Mouse (Mus musculus) megakaryocyte, adult 5-6 weeks (primary cell): ENCODE measurements around the gene Shh. TPM values are rescaled to one million over a fixed set of nuclear protein-coding genes. Genes with fewer than 3 reads are reported as not detected.

Source experiments
- total RNA-seq, 2 experiments: library from RNA; stranded (forward) in 1 of 2; stranded (reverse) in 1 of 2; fragments of 153-499, 151-499 nt in 1 of 2; fragments of 221-1000, 200-1000 nt in 1 of 2; gene quantifications; 2 replicates each; pipeline versions ENCODE4 v1.2.3 to v1.2.4; 2015 to 2017

Gene Shh
- total RNA-seq, 2 experiments from 2014 or later, result not detected

Other genes with a start within 250 kb of the Shh start
- gene Cnpy1, start 221.4 kb downstream of the Shh start, total RNA-seq (2015), result not detected in 2 replicates
- gene Cnpy1, start 221.4 kb downstream of the Shh start, total RNA-seq (2017), result not detected in 2 replicates
- 34.8 and 41.7 TPM in 2 replicates for gene Rbm33, start 150.1 kb downstream of the Shh start, total RNA-seq (2015)
- 45.1 and 53.9 TPM in 2 replicates for gene Rbm33, start 150.1 kb downstream of the Shh start, total RNA-seq (2017)